Mouse (Mus musculus): ENCODE data around the gene Saa1. TPM values are rescaled to one million over a fixed set of nuclear protein-coding genes. Genes with fewer than 3 reads are reported as not detected.

Saa1 gene
- total and polyA plus RNA-seq, 2 experiments: 23.7 to 30.0 TPM

DNA sequence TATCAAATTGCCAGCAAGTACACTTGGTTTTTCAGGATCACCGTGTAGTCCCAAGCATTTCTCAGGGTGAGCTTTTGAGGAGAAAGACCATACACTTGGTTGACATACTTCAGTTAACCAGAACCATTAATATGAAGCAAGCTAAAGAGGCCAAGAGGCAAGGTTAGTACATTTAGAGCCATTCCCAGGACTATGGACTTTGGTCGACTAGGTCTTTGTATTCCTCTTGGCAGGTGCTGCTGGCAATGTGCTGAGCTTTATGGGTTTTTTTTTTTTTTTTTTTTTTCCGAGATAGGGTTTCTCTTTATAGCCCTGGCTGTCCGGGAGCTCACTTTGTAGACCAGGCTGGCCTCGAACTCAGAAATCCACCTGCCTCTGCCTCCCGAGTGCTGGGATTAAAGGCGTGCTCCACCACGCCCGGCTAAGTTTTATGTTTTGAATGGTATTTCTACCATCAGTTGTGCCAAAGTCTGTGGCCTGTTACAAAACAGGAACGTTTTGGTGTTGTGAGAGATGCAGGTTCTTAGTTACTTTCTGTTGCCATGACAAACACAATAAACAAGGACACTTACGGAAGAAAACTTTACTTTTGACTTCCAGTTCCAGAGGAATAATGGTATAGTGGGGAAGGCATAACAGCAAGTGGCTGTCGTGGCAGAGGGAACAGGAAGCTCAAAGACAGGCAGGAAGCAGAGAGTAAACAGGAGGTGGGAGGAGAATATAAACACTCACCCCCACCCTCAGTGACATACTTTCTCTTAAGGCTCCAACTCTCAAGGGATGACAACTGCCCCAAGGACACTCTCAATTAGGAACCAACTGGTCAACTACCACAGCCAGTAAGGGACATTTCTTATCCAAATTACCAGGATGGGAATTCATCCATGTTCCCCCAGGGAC is 4.0 kb downstream of the Saa1 start:
- no peaks in the 10 kb centered on the region for H3K27me3 ChIP-seq (ENCODE audit: control insufficient read depth, insufficient read depth, low read length)
- H3K79me2 ChIP-seq (ENCODE audit: control insufficient read depth, insufficient read depth, low read length): no peaks in the 10 kb centered on the region
- peaks cover 18% of the 10 kb centered on the region for H3K4me1 ChIP-seq (ENCODE audit: control insufficient read depth, insufficient read depth, low read length)
- DNase-seq (ENCODE audit: extremely low read depth, low read depth, low spot score): peak; percentile 97
- WGBS: 25% methylated on average over 12 of the region's 12 CpGs
- TF ChIP-seq CTCF (IDR thresholded peaks at IDR 0.05; ENCODE audit: low read depth, low read length) (no peak), POLR2A (IDR thresholded peaks at IDR 0.05; ENCODE audit: extremely low read depth, insufficient read depth, low read length) (no peak)
- H3K4me3 ChIP-seq (ENCODE audit: insufficient read depth, low read depth, low read length): no peak overlapping the region
- H3K9ac ChIP-seq (ENCODE audit: low read depth, low read length): peak overlapping the region; percentile 23; the same call in 1 of the 2 replicates
- peak overlapping the region; percentile 88 for H3K27ac ChIP-seq (replicated peaks; ENCODE audit: insufficient read depth, low read depth, low read length)
- no peaks in the 10 kb centered on the region for H3K36me3 ChIP-seq (ENCODE audit: control insufficient read depth, insufficient read depth, low read length)

DNA sequence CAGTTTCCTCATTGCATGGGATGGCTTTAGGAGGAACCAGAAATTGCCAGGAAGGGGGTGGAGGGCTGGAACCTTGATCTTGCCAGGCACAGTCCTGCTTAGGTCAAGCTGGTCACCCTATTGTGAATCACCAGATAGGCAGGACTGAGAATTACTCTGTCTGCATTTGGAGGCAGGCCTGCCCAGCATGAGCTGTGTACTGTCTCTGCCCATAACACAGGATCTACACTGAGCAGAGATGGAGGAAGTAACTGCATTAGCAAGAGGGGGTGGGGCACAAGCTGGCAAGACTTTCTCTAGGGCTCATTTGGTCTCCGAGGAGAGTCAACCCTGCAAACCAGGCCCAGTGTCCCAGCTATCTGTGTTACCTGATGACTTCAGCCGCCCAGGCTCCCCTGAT is 7.8 kb downstream of the Saa1 start:
- 83% methylated on average over 2 of the region's 2 CpGs for WGBS
- no peak for DNase-seq (ENCODE audit: extremely low read depth, low read depth, low spot score)

DNA sequence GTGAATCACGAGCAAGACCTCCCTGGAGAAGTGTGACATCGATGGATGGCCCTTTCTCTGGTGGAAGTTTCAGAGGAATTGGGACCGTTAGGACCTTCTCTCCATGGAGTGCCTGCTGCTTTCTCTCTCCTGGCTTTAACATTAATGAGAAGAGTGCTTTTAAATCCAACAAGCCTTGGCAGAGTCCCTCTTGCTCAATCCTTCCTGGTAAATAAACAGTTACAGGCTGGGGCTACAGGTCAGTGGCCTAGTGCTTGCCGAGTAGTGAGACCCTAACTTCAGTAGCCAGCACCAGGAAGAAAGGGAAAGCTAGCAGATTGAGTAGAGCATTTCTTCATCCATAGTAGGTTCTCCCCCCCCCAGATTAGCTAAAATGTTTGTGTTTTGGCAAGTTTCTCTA is 10.3 kb downstream of the Saa1 start, which contains the start of gene Saa4:
Gene Saa4 (minus strand): TSS at position 146 of the 400 bp plus-strand sequence.
- Histone ChIP-seq H3K4me1 (ENCODE audit: control insufficient read depth, insufficient read depth, low read length) (peaks cover 14% of the 10 kb centered on the region), H3K9ac (ENCODE audit: low read depth, low read length) (peak within 1 kb of the TSS; percentile 83), H3K4me3 (ENCODE audit: insufficient read depth, low read depth, low read length) (peak within 1 kb of the TSS; percentile 89), H3K79me2 (ENCODE audit: control insufficient read depth, insufficient read depth, low read length) (peaks cover 4% of the 10 kb centered on the region; the same call in 1 of the 2 replicates), H3K27ac (replicated peaks; ENCODE audit: insufficient read depth, low read depth, low read length) (peak within 1 kb of the TSS; percentile 99), H3K27me3 (ENCODE audit: control insufficient read depth, insufficient read depth, low read length) (no peaks in the 10 kb centered on the region), H3K36me3 (ENCODE audit: control insufficient read depth, insufficient read depth, low read length) (peaks cover 24% of the 10 kb centered on the region)
- DNase-seq (ENCODE audit: extremely low read depth, low read depth, low spot score): peak; percentile 88
- TF ChIP-seq POLR2A (IDR thresholded peaks at IDR 0.05; ENCODE audit: extremely low read depth, insufficient read depth, low read length): 0 out of 2 replicates have a peak, but pooled peaks have one; percentile 2
- TF ChIP-seq CTCF (IDR thresholded peaks at IDR 0.05; ENCODE audit: low read depth, low read length): no peak
- 21% methylated on average over 4 of the region's 4 CpGs for WGBS

More for the DNA sequence above, 7.8 kb downstream of the Saa1 start:
- TF ChIP-seq POLR2A (IDR thresholded peaks at IDR 0.05; ENCODE audit: extremely low read depth, insufficient read depth, low read length): no peak
- no peak for TF ChIP-seq CTCF (IDR thresholded peaks at IDR 0.05; ENCODE audit: low read depth, low read length)
- no peak overlapping the region for H3K9ac ChIP-seq (ENCODE audit: low read depth, low read length)
- no peaks in the 10 kb centered on the region for H3K27me3 ChIP-seq (ENCODE audit: control insufficient read depth, insufficient read depth, low read length)
- peaks cover 25% of the 10 kb centered on the region for H3K4me1 ChIP-seq (ENCODE audit: control insufficient read depth, insufficient read depth, low read length)
- peaks cover 10% of the 10 kb centered on the region; the same call in 1 of the 2 replicates for H3K36me3 ChIP-seq (ENCODE audit: control insufficient read depth, insufficient read depth, low read length)
- H3K4me3 ChIP-seq (ENCODE audit: insufficient read depth, low read depth, low read length): no peak overlapping the region
- H3K27ac ChIP-seq (replicated peaks; ENCODE audit: insufficient read depth, low read depth, low read length): no peak overlapping the region
- peaks cover 4% of the 10 kb centered on the region; the same call in 1 of the 2 replicates for H3K79me2 ChIP-seq (ENCODE audit: control insufficient read depth, insufficient read depth, low read length)

DNA sequence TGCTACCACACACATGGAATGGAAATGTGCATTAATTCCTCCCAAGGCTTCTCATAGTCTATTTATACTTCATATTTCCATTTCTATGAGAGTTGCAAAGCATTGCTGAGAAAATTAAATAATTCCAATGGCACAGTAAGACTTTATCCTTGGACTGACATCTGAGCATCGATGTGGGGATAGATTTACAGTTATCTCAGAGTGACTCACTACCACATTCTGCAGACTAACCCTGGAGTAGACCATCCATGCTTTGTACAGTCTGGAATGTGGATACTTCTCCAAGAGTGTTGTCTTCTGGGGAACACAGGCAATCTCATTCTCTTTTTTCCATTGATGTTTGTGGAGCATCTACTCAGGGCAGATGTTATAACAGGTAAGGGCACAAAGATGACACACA is 15.2 kb downstream of the Saa1 start:
- H3K79me2 ChIP-seq (ENCODE audit: control insufficient read depth, insufficient read depth, low read length): peaks cover 4% of the 10 kb centered on the region; the same call in 1 of the 2 replicates
- no peaks in the 10 kb centered on the region for H3K27me3 ChIP-seq (ENCODE audit: control insufficient read depth, insufficient read depth, low read length)
- H3K4me3 ChIP-seq (ENCODE audit: insufficient read depth, low read depth, low read length): no peak overlapping the region
- H3K4me1 ChIP-seq (ENCODE audit: control insufficient read depth, insufficient read depth, low read length): peaks cover 19% of the 10 kb centered on the region
- DNase-seq (ENCODE audit: extremely low read depth, low read depth, low spot score): no peak
- TF ChIP-seq POLR2A (IDR thresholded peaks at IDR 0.05; ENCODE audit: extremely low read depth, insufficient read depth, low read length): no peak
- TF ChIP-seq CTCF (IDR thresholded peaks at IDR 0.05; ENCODE audit: low read depth, low read length): no peak
- no peak overlapping the region for H3K9ac ChIP-seq (ENCODE audit: low read depth, low read length)
- no peak overlapping the region for H3K27ac ChIP-seq (replicated peaks; ENCODE audit: insufficient read depth, low read depth, low read length)
- WGBS: 78% methylated on average over 1 of the region's 1 CpGs
- H3K36me3 ChIP-seq (ENCODE audit: control insufficient read depth, insufficient read depth, low read length): peaks cover 24% of the 10 kb centered on the region

DNA sequence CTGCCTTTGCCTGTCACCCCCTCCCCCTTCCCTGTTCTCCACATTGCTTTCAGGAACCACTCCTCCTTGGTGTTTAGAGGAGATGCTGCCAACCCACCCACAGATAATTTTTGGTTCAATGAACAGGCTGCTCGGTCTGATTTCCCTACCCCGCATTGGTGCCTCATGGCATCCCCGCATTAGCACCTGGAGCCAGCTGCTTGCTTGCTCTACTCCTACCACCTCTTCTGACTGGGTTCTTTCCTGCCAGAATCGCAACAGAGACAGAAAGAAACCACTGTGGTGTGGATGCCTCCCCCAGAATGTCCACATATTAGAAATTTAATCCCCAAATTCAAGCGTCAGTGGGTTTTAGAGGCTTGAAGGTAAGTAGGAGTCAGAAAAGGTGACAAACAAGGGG is 18.4 kb downstream of the Saa1 start:
- no peak for TF ChIP-seq CTCF (IDR thresholded peaks at IDR 0.05; ENCODE audit: low read depth, low read length)
- WGBS: 68% methylated on average over 5 of the region's 5 CpGs
- H3K9ac ChIP-seq (ENCODE audit: low read depth, low read length): no peak overlapping the region
- no peak overlapping the region for H3K4me3 ChIP-seq (ENCODE audit: insufficient read depth, low read depth, low read length)
- H3K79me2 ChIP-seq (ENCODE audit: control insufficient read depth, insufficient read depth, low read length): no peaks in the 10 kb centered on the region
- DNase-seq (ENCODE audit: extremely low read depth, low read depth, low spot score): no peak
- no peak overlapping the region for H3K27ac ChIP-seq (replicated peaks; ENCODE audit: insufficient read depth, low read depth, low read length)
- no peaks in the 10 kb centered on the region for H3K27me3 ChIP-seq (ENCODE audit: control insufficient read depth, insufficient read depth, low read length)
- H3K36me3 ChIP-seq (ENCODE audit: control insufficient read depth, insufficient read depth, low read length): peaks cover 10% of the 10 kb centered on the region
- peaks cover 10% of the 10 kb centered on the region for H3K4me1 ChIP-seq (ENCODE audit: control insufficient read depth, insufficient read depth, low read length)

DNA sequence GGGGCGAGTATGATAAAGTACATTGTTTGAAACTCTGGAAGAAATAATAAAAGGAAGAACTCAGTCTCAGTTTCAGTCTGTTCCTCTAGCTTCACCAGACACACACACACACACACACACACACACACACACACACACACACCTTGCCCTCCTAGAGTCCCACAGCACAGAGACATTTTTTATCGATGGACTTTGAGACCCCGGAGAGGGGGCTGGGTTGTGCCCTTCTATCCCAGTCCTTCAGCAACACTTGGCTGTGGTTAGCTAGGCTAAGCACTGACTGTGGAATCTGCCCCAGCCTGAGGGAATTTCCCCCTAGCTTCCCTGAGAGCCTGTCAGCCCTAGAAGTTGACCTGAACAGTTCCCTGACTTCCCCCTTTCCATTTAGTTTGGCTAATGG is 18.9 kb downstream of the Saa1 start:
- no peak overlapping the region for H3K9ac ChIP-seq (ENCODE audit: low read depth, low read length)
- H3K79me2 ChIP-seq (ENCODE audit: control insufficient read depth, insufficient read depth, low read length): no peaks in the 10 kb centered on the region
- peaks cover 15% of the 10 kb centered on the region for H3K4me1 ChIP-seq (ENCODE audit: control insufficient read depth, insufficient read depth, low read length)
- H3K27ac ChIP-seq (replicated peaks; ENCODE audit: insufficient read depth, low read depth, low read length): no peak overlapping the region
- no peaks in the 10 kb centered on the region for H3K27me3 ChIP-seq (ENCODE audit: control insufficient read depth, insufficient read depth, low read length)
- WGBS: 41% methylated on average over 3 of the region's 3 CpGs
- peak; percentile 44 for DNase-seq (ENCODE audit: extremely low read depth, low read depth, low spot score)
- H3K36me3 ChIP-seq (ENCODE audit: control insufficient read depth, insufficient read depth, low read length): peaks cover 4% of the 10 kb centered on the region
- no peak for TF ChIP-seq CTCF (IDR thresholded peaks at IDR 0.05; ENCODE audit: low read depth, low read length)
- TF ChIP-seq POLR2A (IDR thresholded peaks at IDR 0.05; ENCODE audit: extremely low read depth, insufficient read depth, low read length): no peak
- H3K4me3 ChIP-seq (ENCODE audit: insufficient read depth, low read depth, low read length): no peak overlapping the region
